Mouse (Mus musculus): ENCODE measurements around the gene Slc44a3. TPM values are rescaled to one million over a fixed set of nuclear protein-coding genes. Genes with fewer than 3 reads are reported as not detected.
A peak's percentile ranks its signal among the peaks of the same experiment; 100 is the strongest.

Gene Slc44a3
- polyA plus RNA-seq, 1 experiment, result 0.20 TPM

DNA sequence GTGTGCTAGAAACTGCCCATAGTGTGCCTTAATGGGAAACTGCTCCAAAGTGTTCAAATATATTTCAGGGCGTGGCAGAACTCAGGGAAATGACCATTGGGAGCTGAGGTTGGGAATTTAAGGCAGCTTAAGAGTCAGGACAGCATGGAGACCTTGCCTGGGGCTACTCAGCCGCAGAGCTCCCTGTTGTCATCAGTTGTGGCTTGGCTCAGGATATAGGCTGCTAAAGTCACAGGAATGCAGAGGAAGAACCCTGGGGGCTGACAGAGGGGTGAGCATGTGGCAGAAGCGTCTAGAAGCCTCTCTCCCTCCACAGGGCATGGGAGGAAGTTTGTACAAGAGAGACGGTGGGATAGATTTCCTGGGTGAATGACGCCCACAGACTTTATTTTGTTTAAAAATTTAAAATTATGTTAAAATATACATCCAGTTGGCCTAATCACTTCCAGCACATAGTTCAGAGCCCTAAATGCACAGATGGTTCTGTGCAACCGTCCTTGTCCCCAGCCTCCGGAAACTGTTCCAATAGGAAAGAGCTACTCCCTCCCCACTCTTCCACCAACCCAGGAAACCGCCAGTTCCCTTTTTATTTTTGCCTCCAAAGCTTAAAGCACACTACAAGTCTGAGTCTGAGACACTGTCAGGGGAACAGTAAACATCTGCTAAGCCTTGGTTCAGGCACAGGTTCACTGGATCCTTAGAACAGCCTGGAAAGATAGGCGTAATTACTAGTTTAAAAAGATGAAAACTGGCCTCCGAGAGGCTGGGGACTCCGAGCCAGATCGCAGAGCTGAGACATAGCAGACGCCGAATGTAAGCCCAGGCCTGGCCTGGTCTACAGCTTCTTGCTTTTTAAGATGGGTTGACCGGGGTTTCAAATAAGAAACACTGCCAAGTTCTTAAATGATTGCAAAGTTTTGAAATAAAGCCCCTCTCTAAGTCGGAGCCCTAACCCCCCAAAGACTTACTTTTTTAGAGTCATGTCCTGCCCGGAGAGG lies 5.8 kb downstream of the Slc44a3 start:
- H3K27me3 ChIP-seq (ENCODE audit: control insufficient read depth, insufficient read depth, insufficient read length), result no peaks in the 10 kb centered on the region
- TF ChIP-seq CTCF (IDR thresholded peaks at IDR 0.05; ENCODE audit: control insufficient read depth, insufficient read depth, insufficient read length) (no peak), USF1 (IDR thresholded peaks at IDR 0.05; ENCODE audit: low read depth) (no peak), FOSL1 (IDR thresholded peaks at IDR 0.05; ENCODE audit: insufficient read depth, low read length, poor library complexity, severe bottlenecking) (no peak), MAX (IDR thresholded peaks at IDR 0.05) (no peak), CEBPB (IDR thresholded peaks at IDR 0.05; ENCODE audit: low read depth) (no peak), MYOG (IDR thresholded peaks at IDR 0.05; ENCODE audit: control insufficient read depth, extremely low read depth, insufficient read length) (no peak), MYOD1 (IDR thresholded peaks at IDR 0.05; ENCODE audit: control insufficient read depth, insufficient read length, low read depth) (no peak)
- no peaks in the 10 kb centered on the region for H3K36me3 ChIP-seq (ENCODE audit: control insufficient read depth, insufficient read depth)
- no peak overlapping the region for H3K4me3 ChIP-seq (ENCODE audit: insufficient read depth, poor library complexity, severe bottlenecking)
- no peaks in the 10 kb centered on the region for H3K79me2 ChIP-seq (ENCODE audit: control insufficient read depth, insufficient read depth)
- H3K79me3 ChIP-seq (ENCODE audit: low read depth), result no peaks in the 10 kb centered on the region
- no peak overlapping the region for H3ac ChIP-seq (ENCODE audit: control insufficient read depth, insufficient read length, low read depth)

DNA sequence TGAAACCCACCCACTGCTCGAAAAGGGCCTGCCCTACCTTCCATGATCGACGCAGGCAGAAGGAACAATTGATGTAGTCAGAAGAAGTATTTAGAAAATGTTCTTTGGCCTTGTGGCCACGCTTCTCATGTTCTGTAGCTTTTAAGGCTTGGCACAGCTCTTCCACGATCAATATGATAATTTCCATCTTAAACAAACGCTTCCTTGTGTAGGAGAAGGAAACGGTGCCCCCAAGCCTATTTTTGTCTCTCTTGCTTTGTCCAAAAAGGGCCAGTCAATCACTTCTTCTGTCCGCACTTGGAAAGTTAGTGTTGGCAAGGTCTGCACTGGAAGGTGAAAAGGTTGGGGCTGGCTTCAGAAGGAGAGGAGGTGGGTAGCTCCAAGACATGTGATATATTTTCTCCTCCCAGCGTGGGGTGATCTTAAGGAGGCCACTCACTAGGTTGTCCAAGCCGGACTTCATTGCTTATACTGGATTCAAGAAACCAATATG lies 10.5 kb downstream of the Slc44a3 start:
- H3K36me3 ChIP-seq (ENCODE audit: control insufficient read depth, insufficient read depth), result no peaks in the 10 kb centered on the region
- no peak overlapping the region for H3K4me3 ChIP-seq (ENCODE audit: insufficient read depth, poor library complexity, severe bottlenecking)
- no peaks in the 10 kb centered on the region for H3K79me3 ChIP-seq (ENCODE audit: low read depth)
- no peak overlapping the region for H3ac ChIP-seq (ENCODE audit: control insufficient read depth, insufficient read length, low read depth)
- no peaks in the 10 kb centered on the region for H3K79me2 ChIP-seq (ENCODE audit: control insufficient read depth, insufficient read depth)
- TF ChIP-seq CTCF (IDR thresholded peaks at IDR 0.05; ENCODE audit: control insufficient read depth, insufficient read depth, insufficient read length), result no peak
- no peaks in the 10 kb centered on the region for H3K27me3 ChIP-seq (ENCODE audit: control insufficient read depth, insufficient read depth, insufficient read length)

DNA sequence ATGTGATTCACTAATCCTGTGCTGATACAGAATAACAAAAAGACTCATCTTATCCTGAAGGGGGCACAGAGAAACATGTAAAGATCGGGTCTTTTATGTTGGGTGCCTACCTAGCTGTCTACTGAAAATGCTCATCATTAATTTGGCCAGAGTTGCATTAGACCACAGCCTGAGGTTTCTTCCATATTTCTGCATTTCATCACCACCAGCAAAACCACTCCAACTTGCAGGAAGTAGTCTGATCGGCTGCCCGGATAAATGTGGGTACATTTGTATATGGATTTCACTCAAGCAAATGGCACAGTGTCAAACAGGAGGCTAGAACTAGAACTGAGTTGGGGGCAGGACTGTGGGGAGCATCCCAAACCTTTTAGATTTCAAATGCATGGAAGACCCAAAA lies 11.1 kb downstream of the Slc44a3 start:
- Histone ChIP-seq H3K79me2 (ENCODE audit: control insufficient read depth, insufficient read depth) (no peaks in the 10 kb centered on the region), H3K27me3 (ENCODE audit: control insufficient read depth, insufficient read depth, insufficient read length) (no peaks in the 10 kb centered on the region), H3K79me3 (ENCODE audit: low read depth) (no peaks in the 10 kb centered on the region), H3ac (ENCODE audit: control insufficient read depth, insufficient read length, low read depth) (no peak overlapping the region), H3K4me3 (ENCODE audit: insufficient read depth, poor library complexity, severe bottlenecking) (no peak overlapping the region), H3K36me3 (ENCODE audit: control insufficient read depth, insufficient read depth) (no peaks in the 10 kb centered on the region)
- TF ChIP-seq CTCF (IDR thresholded peaks at IDR 0.05; ENCODE audit: control insufficient read depth, insufficient read depth, insufficient read length) (no peak), MAX (IDR thresholded peaks at IDR 0.05) (no peak), MYOG (IDR thresholded peaks at IDR 0.05; ENCODE audit: control insufficient read depth, extremely low read depth, insufficient read length) (no peak), FOSL1 (IDR thresholded peaks at IDR 0.05; ENCODE audit: insufficient read depth, low read length, poor library complexity, severe bottlenecking) (no peak), USF1 (IDR thresholded peaks at IDR 0.05; ENCODE audit: low read depth) (no peak), MYOD1 (IDR thresholded peaks at IDR 0.05; ENCODE audit: control insufficient read depth, insufficient read length, low read depth) (no peak), CEBPB (IDR thresholded peaks at IDR 0.05; ENCODE audit: low read depth) (no peak)

DNA sequence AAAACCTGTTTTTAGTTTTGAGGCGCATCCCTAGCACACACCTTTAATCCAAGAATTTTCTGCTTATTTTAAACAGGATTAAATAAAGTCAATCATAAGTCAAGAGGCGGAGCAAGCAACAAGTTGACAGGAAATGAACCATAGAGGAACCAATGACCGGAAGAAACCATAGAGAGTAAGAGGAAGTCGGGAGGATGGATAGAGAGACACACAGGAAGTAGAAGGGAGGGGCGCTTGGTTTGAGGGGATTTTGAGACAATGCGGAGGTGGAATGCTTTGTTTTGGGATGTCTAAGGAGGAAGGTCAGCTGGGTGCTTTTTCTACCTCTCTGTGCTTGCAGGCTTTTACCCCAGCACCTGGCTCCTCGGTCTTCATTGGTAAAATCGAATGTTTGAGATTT lies 15.2 kb downstream of the Slc44a3 start:
- no peak overlapping the region for H3K4me3 ChIP-seq (ENCODE audit: insufficient read depth, poor library complexity, severe bottlenecking)
- H3K79me3 ChIP-seq (ENCODE audit: low read depth), result no peaks in the 10 kb centered on the region
- no peaks in the 10 kb centered on the region for H3K36me3 ChIP-seq (ENCODE audit: control insufficient read depth, insufficient read depth)
- no peaks in the 10 kb centered on the region for H3K79me2 ChIP-seq (ENCODE audit: control insufficient read depth, insufficient read depth)
- TF ChIP-seq MYOG (IDR thresholded peaks at IDR 0.05; ENCODE audit: control insufficient read depth, extremely low read depth, insufficient read length) (no peak), CTCF (IDR thresholded peaks at IDR 0.05; ENCODE audit: control insufficient read depth, insufficient read depth, insufficient read length) (no peak), MYOD1 (IDR thresholded peaks at IDR 0.05; ENCODE audit: control insufficient read depth, insufficient read length, low read depth) (no peak), FOSL1 (IDR thresholded peaks at IDR 0.05; ENCODE audit: insufficient read depth, low read length, poor library complexity, severe bottlenecking) (no peak), USF1 (IDR thresholded peaks at IDR 0.05; ENCODE audit: low read depth) (no peak), MAX (IDR thresholded peaks at IDR 0.05) (no peak), CEBPB (IDR thresholded peaks at IDR 0.05; ENCODE audit: low read depth) (no peak)
- no peaks in the 10 kb centered on the region for H3K27me3 ChIP-seq (ENCODE audit: control insufficient read depth, insufficient read depth, insufficient read length)
- H3ac ChIP-seq (ENCODE audit: control insufficient read depth, insufficient read length, low read depth), result no peak overlapping the region

DNA sequence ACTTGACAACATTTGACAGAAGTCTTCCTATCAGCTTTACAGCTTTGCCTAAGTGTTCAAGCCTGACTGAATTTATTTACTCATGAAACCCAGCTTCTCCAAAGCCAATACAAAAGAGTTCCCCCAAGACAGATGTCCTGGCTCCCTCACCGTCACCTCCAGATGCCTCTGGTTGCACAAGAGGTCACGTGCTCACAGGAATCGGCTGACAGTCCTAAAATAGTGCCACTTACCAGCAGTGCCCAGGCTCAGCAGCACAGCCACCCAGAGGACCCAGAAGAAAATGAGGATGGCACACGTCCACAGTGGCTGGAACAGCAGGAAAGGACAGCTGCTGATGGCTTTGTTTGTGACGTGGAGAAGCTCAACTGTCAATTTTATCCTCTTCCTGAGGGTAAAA lies 23.1 kb downstream of the Slc44a3 start:
- Histone ChIP-seq H3K27me3 (ENCODE audit: control insufficient read depth, insufficient read depth, insufficient read length) (no peaks in the 10 kb centered on the region), H3ac (ENCODE audit: control insufficient read depth, insufficient read length, low read depth) (no peak overlapping the region), H3K79me3 (ENCODE audit: low read depth) (no peaks in the 10 kb centered on the region), H3K4me3 (ENCODE audit: insufficient read depth, poor library complexity, severe bottlenecking) (no peak overlapping the region), H3K79me2 (ENCODE audit: control insufficient read depth, insufficient read depth) (no peaks in the 10 kb centered on the region), H3K36me3 (ENCODE audit: control insufficient read depth, insufficient read depth) (no peaks in the 10 kb centered on the region)
- TF ChIP-seq MYOG (IDR thresholded peaks at IDR 0.05; ENCODE audit: control insufficient read depth, extremely low read depth, insufficient read length) (no peak), USF1 (IDR thresholded peaks at IDR 0.05; ENCODE audit: low read depth) (peak; percentile 71), CEBPB (IDR thresholded peaks at IDR 0.05; ENCODE audit: low read depth) (peak; percentile 23)

DNA sequence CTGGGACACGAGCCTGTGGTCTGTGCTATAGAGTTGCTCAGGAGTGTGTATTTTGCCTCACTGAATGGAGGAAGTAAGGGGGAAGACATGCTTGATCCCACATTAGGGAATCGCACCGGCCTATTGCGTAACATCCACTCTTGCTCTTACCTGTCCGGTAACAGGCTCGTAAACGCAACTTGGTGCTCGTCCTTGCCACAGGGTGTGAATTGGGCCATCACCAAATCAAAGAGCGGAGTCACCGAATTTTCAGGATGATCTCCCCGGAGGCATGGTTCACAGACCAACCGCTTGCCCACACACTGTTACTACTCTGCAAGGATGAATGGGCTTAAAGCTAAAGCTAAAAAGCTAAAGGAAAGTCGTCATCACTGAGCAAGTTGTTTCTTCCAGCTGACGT lies 24.5 kb downstream of the Slc44a3 start:
- no peak overlapping the region for H3K4me3 ChIP-seq (ENCODE audit: insufficient read depth, poor library complexity, severe bottlenecking)
- no peaks in the 10 kb centered on the region for H3K79me3 ChIP-seq (ENCODE audit: low read depth)
- no peaks in the 10 kb centered on the region for H3K79me2 ChIP-seq (ENCODE audit: control insufficient read depth, insufficient read depth)
- H3K36me3 ChIP-seq (ENCODE audit: control insufficient read depth, insufficient read depth), result no peaks in the 10 kb centered on the region
- TF ChIP-seq MAX (IDR thresholded peaks at IDR 0.05) (no peak), CTCF (IDR thresholded peaks at IDR 0.05; ENCODE audit: control insufficient read depth, insufficient read depth, insufficient read length) (no peak), CEBPB (IDR thresholded peaks at IDR 0.05; ENCODE audit: low read depth) (peak; percentile 25), MYOG (IDR thresholded peaks at IDR 0.05; ENCODE audit: control insufficient read depth, extremely low read depth, insufficient read length) (no peak), USF1 (IDR thresholded peaks at IDR 0.05; ENCODE audit: low read depth) (no peak)
- H3K27me3 ChIP-seq (ENCODE audit: control insufficient read depth, insufficient read depth, insufficient read length), result no peaks in the 10 kb centered on the region
- no peak overlapping the region for H3ac ChIP-seq (ENCODE audit: control insufficient read depth, insufficient read length, low read depth)
